Mouse (Mus musculus) lung, embryonic 16.5 days (tissue): ENCODE measurements around the gene Isx. TPM values are rescaled to one million over a fixed set of nuclear protein-coding genes. Genes with fewer than 3 reads are reported as not detected.
A peak's percentile ranks its signal among the peaks of the same experiment; 100 is the strongest.

ENCODE experiments used
- ATAC-seq: fragments of 200-750 bp; cut with Nextera tagmentation; 2 replicates; pipeline ENCODE4 v1.8.0; 2017; ENCODE audit warnings: low read depth, mild to moderate bottlenecking, moderate library complexity
- H3K27ac ChIP-seq: fragments of 300-500 bp; sonication (generic); 2 replicates; pipeline ENCODE4 v1.5.1; 2014; ENCODE audit warnings: mild to moderate bottlenecking, control low read depth, low read length
- H3K27me3 ChIP-seq: fragments of 300-500 bp; sonication (generic); 2 replicates; pipeline ENCODE4 v1.6.1; 2014; ENCODE audit warnings: low read depth, low read length, mixed read lengths; ENCODE audit not compliant: control insufficient read depth, insufficient read depth
- H3K36me3 ChIP-seq: fragments of 300-500 bp; sonication (generic); 2 replicates; pipeline ENCODE4 v1.6.1; 2014; ENCODE audit warnings: low read length; ENCODE audit not compliant: control insufficient read depth, insufficient read depth
- H3K4me1 ChIP-seq: fragments of 300-500 bp; sonication (generic); replicated peaks from 2 replicates; pipeline ENCODE4 v1.6.1; 2014; ENCODE audit warnings: low read length, mixed read lengths; ENCODE audit not compliant: control insufficient read depth, insufficient read depth
- H3K4me2 ChIP-seq: fragments of 300-500 bp; sonication (generic); 2 replicates; pipeline ENCODE4 v1.6.1; 2014; ENCODE audit warnings: low read depth, low read length, control low read depth
- H3K4me3 ChIP-seq: fragments of 300-500 bp; sonication (generic); 2 replicates; pipeline ENCODE4 v1.5.1; 2014; ENCODE audit warnings: mild to moderate bottlenecking, low read length, control low read depth
- H3K9ac ChIP-seq: fragments of 300-500 bp; sonication (generic); 2 replicates; pipeline ENCODE4 v1.6.1; 2014; ENCODE audit warnings: low read length, control low read depth
- H3K9me3 ChIP-seq: fragments of 300-500 bp; sonication (generic); 2 replicates; pipeline ENCODE4 v1.6.1; 2016; ENCODE audit warnings: low read length; ENCODE audit not compliant: control insufficient read depth
- WGBS: fragments of 180-500 bp; shearing (Covaris S2); extraction: QIAGEN DNeasy Blood & Tissue Kit; methylation state at CpG from one replicate; pipeline ENCODE4 v1.1.7; 2014; 5-methylcytosine and 5-hydroxymethylcytosine counted together
- polyA plus RNA-seq: library from polyadenylated mRNA; unstranded; fragments of >200 nt; fragmentation: Nextera tagmentation; extraction: Ambion mirVana; gene quantifications from 2 replicates; pipeline ENCODE4 v1.2.1, GENCODE M21; 2015

Isx gene
- polyA plus RNA-seq = 0.15 TPM in 1 of 2 replicates, not detected in the other

DNA sequence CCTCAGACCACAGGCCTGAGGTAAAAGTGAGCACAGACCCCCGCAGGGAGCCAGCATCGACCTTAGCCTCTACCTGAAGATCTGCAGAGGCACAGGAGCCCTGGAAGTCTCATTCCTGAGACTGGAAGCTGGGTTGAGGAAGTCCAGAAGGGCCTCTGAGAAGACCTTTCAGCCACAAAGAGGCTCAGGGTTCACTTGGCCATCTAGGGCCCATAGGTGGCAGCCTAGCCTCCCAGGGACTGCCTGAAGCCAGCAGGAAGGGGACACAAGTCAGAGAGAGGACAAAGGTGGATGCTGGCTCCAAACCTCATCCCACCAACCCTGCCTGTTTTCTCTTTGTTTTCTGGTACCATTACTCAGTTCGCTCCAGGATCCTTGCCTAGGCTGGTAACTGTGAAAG, at the start of gene Isx:
Gene Isx, plus strand, starts transcription at position 234 of the 400 bp plus-strand sequence.
- no peak within 1 kb of the TSS for H3K27ac ChIP-seq
- H3K4me3 ChIP-seq = no peak within 1 kb of the TSS
- ATAC-seq = no peak

DNA sequence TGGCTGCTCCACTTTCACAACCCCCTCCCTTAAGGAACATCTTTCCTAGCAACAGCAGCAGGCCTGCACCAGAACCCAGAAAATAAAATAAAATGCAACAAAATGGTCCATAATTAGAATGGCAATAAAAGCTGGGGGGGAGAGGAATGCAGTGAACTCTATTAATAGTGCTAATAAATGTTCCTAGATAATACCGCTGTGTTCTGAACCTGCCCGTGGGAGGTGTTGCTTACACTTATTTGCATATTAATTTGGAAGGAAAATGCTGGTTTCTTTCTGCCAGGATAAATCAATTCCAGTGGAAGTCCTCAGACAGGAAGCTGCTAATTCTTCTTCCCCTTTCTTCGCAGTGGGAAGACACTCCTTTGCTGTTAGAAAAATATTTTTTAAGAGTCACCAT, 45.3 kb upstream of the Isx start:
- H3K36me3 ChIP-seq = no peaks in the 10 kb centered on the region
- H3K4me2 ChIP-seq = no peak overlapping the region
- H3K9ac ChIP-seq = no peak overlapping the region
- H3K27me3 ChIP-seq = no peaks in the 10 kb centered on the region
- no peaks in the 10 kb centered on the region for H3K9me3 ChIP-seq
- H3K27ac ChIP-seq = no peak overlapping the region
- H3K4me3 ChIP-seq = no peak overlapping the region
- H3K4me1 ChIP-seq = no peaks in the 10 kb centered on the region
- no peak for ATAC-seq
- WGBS = 72% methylated on average over 3 of the region's 3 CpGs

More for the DNA sequence above, at the start of gene Isx:
- 79% methylated on average over 3 of the region's 3 CpGs for WGBS
- Histone ChIP-seq H3K27me3 (no peaks in the 10 kb centered on the region), H3K36me3 (no peaks in the 10 kb centered on the region), H3K9ac (no peak within 1 kb of the TSS), H3K4me1 (no peaks in the 10 kb centered on the region), H3K4me2 (no peak within 1 kb of the TSS), H3K9me3 (no peaks in the 10 kb centered on the region)

DNA sequence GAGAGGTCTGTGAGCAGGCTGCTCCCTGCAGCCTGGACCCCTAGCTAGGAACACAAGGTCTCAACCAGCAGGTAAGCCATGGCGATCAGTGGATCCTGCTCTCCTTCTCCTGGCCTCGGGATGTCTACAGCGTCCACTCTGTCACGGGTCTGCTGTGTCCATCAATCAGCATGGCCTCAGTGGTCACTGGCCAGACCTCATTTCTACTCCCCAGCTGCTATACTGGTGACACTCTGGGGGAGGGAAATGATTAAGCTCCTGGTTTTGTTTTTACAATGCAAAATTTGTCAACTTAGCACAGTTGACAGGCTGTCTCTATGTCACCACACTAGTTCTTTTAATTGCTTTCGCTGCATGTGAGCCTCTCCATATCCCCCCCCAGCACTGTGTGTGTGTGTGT, 41.7 kb upstream of the Isx start:
- no peaks in the 10 kb centered on the region for H3K4me1 ChIP-seq
- WGBS = 42% methylated on average over 5 of the region's 5 CpGs
- no peak overlapping the region for H3K4me3 ChIP-seq
- H3K9ac ChIP-seq = no peak overlapping the region
- H3K4me2 ChIP-seq = no peak overlapping the region
- H3K36me3 ChIP-seq = no peaks in the 10 kb centered on the region
- no peak for ATAC-seq
- H3K27ac ChIP-seq = no peak overlapping the region
- no peaks in the 10 kb centered on the region for H3K27me3 ChIP-seq
- H3K9me3 ChIP-seq = no peaks in the 10 kb centered on the region

DNA sequence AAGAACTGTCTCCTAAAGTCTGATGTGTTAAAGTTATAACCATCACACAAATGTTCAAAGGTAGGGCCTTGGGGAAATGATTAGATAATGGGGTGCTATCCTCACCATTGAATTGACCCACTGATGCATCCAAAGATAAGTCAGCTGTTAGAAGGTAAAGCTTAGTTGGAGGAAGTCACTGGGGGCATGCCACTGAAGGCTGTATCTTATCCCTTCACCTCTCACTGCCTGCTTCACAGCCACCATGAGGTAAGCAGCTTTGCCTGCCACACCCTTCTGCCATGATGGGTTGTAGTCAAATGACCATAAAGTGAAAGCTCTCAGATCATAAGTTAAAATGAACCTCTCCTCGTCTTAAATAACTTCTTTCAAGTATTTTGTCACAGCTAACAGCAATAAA, 38.7 kb upstream of the Isx start:
- H3K36me3 ChIP-seq = no peaks in the 10 kb centered on the region
- H3K9me3 ChIP-seq = no peaks in the 10 kb centered on the region
- H3K4me2 ChIP-seq = no peak overlapping the region
- no peak overlapping the region for H3K27ac ChIP-seq
- ATAC-seq = no peak
- no peaks in the 10 kb centered on the region for H3K4me1 ChIP-seq
- 48% methylated on average over 1 of the region's 1 CpGs for WGBS
- no peak overlapping the region for H3K9ac ChIP-seq
- H3K4me3 ChIP-seq = no peak overlapping the region
- H3K27me3 ChIP-seq = no peaks in the 10 kb centered on the region

DNA sequence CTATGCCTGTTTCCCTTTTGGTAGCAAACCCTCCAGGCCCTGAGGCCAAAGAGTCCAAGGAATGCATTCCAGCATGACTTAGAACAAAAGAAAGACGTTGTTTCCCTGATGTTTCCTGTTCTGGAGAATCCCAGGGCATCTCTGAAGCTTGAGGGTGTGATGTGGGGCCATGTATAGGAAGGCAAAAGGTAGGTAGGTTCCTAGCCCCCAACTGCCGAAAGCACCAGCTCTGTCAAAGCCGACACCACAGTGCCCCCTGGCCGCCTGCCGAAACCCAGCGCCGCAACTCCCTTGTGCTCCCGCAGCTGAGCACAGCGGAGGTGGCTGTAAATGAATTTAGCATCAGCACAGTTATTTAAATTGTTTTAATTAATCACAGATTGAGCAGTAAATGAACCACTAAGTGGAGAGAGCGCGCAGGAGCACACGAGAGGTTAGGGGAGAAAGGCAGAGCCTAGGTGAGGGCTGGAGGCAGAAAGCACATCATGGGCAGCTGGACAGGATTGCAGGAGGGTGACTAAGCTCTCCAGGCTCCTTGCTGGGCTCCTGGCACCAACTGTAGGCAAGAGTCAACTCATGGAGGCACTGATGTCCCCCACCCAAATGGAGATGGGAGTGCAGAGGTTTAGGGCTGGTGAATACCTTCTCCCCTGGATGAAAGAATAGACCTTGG, 25.5 kb upstream of the Isx start:
- Histone ChIP-seq H3K27ac (no peak overlapping the region), H3K4me3 (no peak overlapping the region), H3K36me3 (no peaks in the 10 kb centered on the region), H3K9ac (no peak overlapping the region), H3K4me2 (no peak overlapping the region), H3K4me1 (no peaks in the 10 kb centered on the region), H3K27me3 (no peaks in the 10 kb centered on the region), H3K9me3 (no peaks in the 10 kb centered on the region)
- WGBS = 27% methylated on average over 12 of the region's 12 CpGs
- ATAC-seq = no peak

DNA sequence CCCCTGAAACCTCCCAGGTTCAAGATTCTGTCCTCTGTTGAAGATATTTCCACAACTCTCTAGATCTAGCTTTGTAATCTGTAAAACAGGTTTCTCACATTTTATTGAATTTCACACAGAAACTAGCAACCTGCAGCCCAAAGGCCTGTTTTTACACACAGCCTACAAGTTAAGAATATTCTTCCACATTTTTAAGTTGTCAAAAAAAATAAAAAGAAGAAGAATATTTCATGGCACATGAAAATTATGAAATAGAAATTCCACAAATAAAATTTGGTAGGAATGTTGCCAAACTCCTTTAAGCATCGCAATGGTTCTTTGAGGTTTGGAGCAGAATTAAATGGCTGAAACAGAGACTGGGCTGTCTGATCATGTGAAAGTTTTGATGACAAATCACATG, 24.3 kb upstream of the Isx start:
- WGBS = 91% methylated on average over 1 of the region's 1 CpGs

DNA sequence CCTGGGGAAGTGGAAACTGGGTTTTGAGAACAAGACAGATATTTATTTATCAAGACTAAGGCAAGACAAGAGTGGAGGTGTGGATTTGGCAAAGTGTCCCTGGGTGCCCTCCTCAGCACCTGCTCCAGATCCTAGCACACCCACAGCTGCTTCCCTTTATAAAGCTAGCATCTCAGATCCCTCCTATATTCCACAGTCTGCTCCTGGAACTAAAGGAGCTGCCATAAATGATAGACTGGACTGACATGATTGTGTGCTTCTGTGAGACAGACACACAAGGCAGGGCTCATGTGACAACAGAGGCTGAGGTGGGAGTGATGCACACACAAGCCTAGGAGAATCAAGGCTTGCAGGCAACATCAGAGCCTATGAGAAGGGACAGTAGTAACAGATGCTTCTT, 22.0 kb upstream of the Isx start:
- Histone ChIP-seq H3K4me1 (no peaks in the 10 kb centered on the region), H3K36me3 (no peaks in the 10 kb centered on the region), H3K9me3 (no peaks in the 10 kb centered on the region), H3K9ac (no peak overlapping the region), H3K27ac (no peak overlapping the region), H3K4me3 (no peak overlapping the region), H3K4me2 (no peak overlapping the region), H3K27me3 (no peaks in the 10 kb centered on the region)
- ATAC-seq = no peak

More for the DNA sequence above, 24.3 kb upstream of the Isx start:
- Histone ChIP-seq H3K4me1 (no peaks in the 10 kb centered on the region), H3K9me3 (no peaks in the 10 kb centered on the region), H3K27ac (no peak overlapping the region), H3K4me3 (no peak overlapping the region), H3K4me2 (no peak overlapping the region), H3K27me3 (no peaks in the 10 kb centered on the region), H3K9ac (no peak overlapping the region), H3K36me3 (no peaks in the 10 kb centered on the region)
- ATAC-seq = no peak

DNA sequence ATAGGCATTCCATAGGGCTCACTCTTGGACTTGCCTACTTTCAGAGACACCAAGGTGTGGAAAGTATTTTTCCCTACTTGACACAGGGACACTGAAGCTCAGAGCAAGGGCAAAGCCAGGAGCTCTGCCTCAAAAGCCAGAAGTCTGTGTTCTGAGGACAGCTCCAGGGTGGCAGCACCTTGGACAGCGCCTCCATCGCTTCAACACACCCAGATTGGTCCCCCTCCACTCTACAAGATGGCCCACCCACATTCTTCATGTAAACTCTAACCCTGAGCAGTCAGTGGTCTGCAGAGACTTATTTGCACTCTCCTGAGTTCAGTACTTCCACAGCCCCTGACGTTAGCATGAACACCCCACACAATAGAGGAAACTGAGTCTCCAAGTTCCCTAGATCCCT, 21.1 kb upstream of the Isx start:
- Histone ChIP-seq H3K36me3 (no peaks in the 10 kb centered on the region), H3K27me3 (no peaks in the 10 kb centered on the region), H3K4me2 (no peak overlapping the region), H3K9me3 (no peaks in the 10 kb centered on the region), H3K4me1 (no peaks in the 10 kb centered on the region), H3K27ac (no peak overlapping the region), H3K9ac (no peak overlapping the region), H3K4me3 (no peak overlapping the region)
- 9% methylated on average over 3 of the region's 3 CpGs for WGBS
- peak; percentile 38; the same call in 1 of the 2 replicates for ATAC-seq

DNA sequence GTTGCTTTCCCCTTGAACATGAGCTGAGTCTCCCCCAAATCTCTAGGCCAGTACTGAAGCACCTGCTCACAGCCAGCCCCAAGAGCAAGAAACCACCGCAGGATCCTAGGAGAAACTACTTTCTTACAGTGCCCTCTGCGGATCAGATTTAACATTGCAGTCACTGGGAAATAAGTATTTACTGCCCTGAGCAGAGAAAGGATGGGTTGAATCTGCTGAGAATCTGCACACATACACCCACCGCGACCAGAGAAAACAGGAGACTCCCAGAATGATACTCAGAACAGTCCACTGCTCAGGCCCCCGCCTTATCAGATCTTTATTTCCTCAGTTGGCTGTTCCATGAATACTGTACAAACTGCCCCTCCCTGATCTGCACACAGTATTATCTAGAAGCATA, 19.5 kb upstream of the Isx start:
- no peak overlapping the region for H3K27ac ChIP-seq
- no peaks in the 10 kb centered on the region for H3K36me3 ChIP-seq
- no peak overlapping the region for H3K4me2 ChIP-seq
- no peaks in the 10 kb centered on the region for H3K27me3 ChIP-seq
- ATAC-seq = no peak
- no peak overlapping the region for H3K9ac ChIP-seq
- H3K9me3 ChIP-seq = no peaks in the 10 kb centered on the region
- WGBS = 26% methylated on average over 5 of the region's 5 CpGs
- H3K4me3 ChIP-seq = no peak overlapping the region
- H3K4me1 ChIP-seq = no peaks in the 10 kb centered on the region

DNA sequence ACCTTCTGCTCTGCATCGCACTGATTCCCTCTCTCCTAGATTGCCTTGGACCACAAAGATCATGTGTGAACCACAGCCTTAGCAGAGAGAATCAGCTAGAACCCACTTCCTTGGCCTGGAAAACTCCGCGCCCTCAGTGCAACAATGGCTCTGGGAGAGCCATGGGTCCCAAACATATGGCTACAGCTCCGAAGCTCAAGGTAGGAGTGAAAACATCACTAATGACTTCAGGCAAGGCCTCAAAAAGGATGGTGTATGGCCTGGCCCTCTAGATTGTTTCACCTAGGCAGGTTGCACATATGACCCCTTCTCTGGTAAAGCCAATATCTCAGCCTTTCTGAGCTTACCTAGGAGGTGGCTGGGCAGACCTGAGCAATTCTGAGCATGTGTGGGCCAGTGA, 18.2 kb upstream of the Isx start:
- no peak for ATAC-seq
- Histone ChIP-seq H3K9me3 (no peaks in the 10 kb centered on the region), H3K4me2 (no peak overlapping the region), H3K27ac (no peak overlapping the region), H3K9ac (no peak overlapping the region), H3K27me3 (no peaks in the 10 kb centered on the region), H3K36me3 (no peaks in the 10 kb centered on the region), H3K4me1 (no peaks in the 10 kb centered on the region), H3K4me3 (no peak overlapping the region)
- 88% methylated on average over 4 of the region's 4 CpGs for WGBS
